Mouse (Mus musculus): Measurements from ENCODE around the gene Cmss1. TPM values are rescaled to one million over a fixed set of nuclear protein-coding genes. Genes with fewer than 3 reads are reported as not detected.

Gene Cmss1
- polyA plus RNA-seq, 1 experiment = 2.6 TPM

- H3K4me3 ChIP-seq (ENCODE audit: low read depth, low read length) = no peak overlapping the region
- TF ChIP-seq CTCF (IDR thresholded peaks at IDR 0.05; ENCODE audit: extremely low read depth, insufficient read length, insufficient replicate concordance, low read depth, low read length) (no peak), POLR2A (IDR thresholded peaks at IDR 0.05; ENCODE audit: low read depth, low read length) (no peak)
- no peaks in the 10 kb centered on the region for H3K36me3 ChIP-seq (ENCODE audit: control insufficient read depth, insufficient read depth, low read length)
- H3K27me3 ChIP-seq (ENCODE audit: control insufficient read depth, insufficient read depth, low read length) = no peaks in the 10 kb centered on the region
- no peak overlapping the region for H3K27ac ChIP-seq (ENCODE audit: insufficient read depth, low read depth, low read length)
- WGBS = 78% methylated on average over 6 of the region's 6 CpGs
- H3K4me1 ChIP-seq (ENCODE audit: control insufficient read depth, insufficient read depth, insufficient read length, low read length) = peaks cover 4% of the 10 kb centered on the region; the same call in 1 of the 2 replicates
Observed at GRCm38 (mm10) chr16:57433671-57434070, 173.0 kb downstream of the Cmss1 start.

DNA sequence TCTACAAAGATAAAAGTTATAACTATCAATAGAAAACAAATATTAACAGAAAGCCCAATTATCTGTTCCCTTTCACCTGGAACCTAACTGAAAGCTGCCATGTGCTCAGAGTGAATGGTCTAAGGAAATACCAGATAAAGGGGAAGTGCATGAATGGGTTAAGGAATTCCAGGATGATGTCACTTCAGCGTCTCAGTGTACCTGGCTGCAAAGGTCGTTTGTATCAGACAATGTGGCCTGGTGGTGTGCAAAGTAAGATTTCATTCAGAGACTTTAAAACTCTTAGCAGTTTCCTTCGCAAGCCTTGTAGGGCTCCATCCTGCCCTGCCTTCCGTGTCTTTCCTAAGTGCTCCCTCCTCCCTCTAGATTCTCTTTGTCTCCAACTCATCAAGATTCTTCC lies 173.5 kb downstream of the Cmss1 start:
- H3K36me3 ChIP-seq (ENCODE audit: control insufficient read depth, insufficient read depth, low read length) = no peaks in the 10 kb centered on the region
- TF ChIP-seq POLR2A (IDR thresholded peaks at IDR 0.05; ENCODE audit: low read depth, low read length) (no peak), CTCF (IDR thresholded peaks at IDR 0.05; ENCODE audit: extremely low read depth, insufficient read length, insufficient replicate concordance, low read depth, low read length) (no peak)
- H3K27ac ChIP-seq (ENCODE audit: insufficient read depth, low read depth, low read length) = no peak overlapping the region
- H3K4me3 ChIP-seq (ENCODE audit: low read depth, low read length) = no peak overlapping the region
- 38% methylated on average over 4 of the region's 4 CpGs for WGBS
- H3K4me1 ChIP-seq (ENCODE audit: control insufficient read depth, insufficient read depth, insufficient read length, low read length) = peaks cover 4% of the 10 kb centered on the region; the same call in 1 of the 2 replicates
- H3K27me3 ChIP-seq (ENCODE audit: control insufficient read depth, insufficient read depth, low read length) = no peaks in the 10 kb centered on the region

- Histone ChIP-seq H3K36me3 (ENCODE audit: control insufficient read depth, insufficient read depth, low read length) (no peaks in the 10 kb centered on the region), H3K4me3 (ENCODE audit: low read depth, low read length) (no peak overlapping the region), H3K27me3 (ENCODE audit: control insufficient read depth, insufficient read depth, low read length) (no peaks in the 10 kb centered on the region), H3K27ac (ENCODE audit: insufficient read depth, low read depth, low read length) (no peak overlapping the region), H3K4me1 (ENCODE audit: control insufficient read depth, insufficient read depth, insufficient read length, low read length) (peaks cover 4% of the 10 kb centered on the region; the same call in 1 of the 2 replicates)
- TF ChIP-seq CTCF (IDR thresholded peaks at IDR 0.05; ENCODE audit: extremely low read depth, insufficient read length, insufficient replicate concordance, low read depth, low read length) = no peak
- TF ChIP-seq POLR2A (IDR thresholded peaks at IDR 0.05; ENCODE audit: low read depth, low read length) = no peak
- WGBS = 83% methylated on average over 3 of the region's 3 CpGs
Observed at GRCm38 (mm10) chr16:57431294-57431693, 175.4 kb downstream of the Cmss1 start.

GRCm38 (mm10) chr16:57428977-57429376 lies 177.7 kb downstream of the Cmss1 start:
- Histone ChIP-seq H3K36me3 (ENCODE audit: control insufficient read depth, insufficient read depth, low read length) (no peaks in the 10 kb centered on the region), H3K4me3 (ENCODE audit: low read depth, low read length) (no peak overlapping the region), H3K27ac (ENCODE audit: insufficient read depth, low read depth, low read length) (no peak overlapping the region), H3K4me1 (ENCODE audit: control insufficient read depth, insufficient read depth, insufficient read length, low read length) (no peaks in the 10 kb centered on the region), H3K27me3 (ENCODE audit: control insufficient read depth, insufficient read depth, low read length) (no peaks in the 10 kb centered on the region)
- TF ChIP-seq POLR2A (IDR thresholded peaks at IDR 0.05; ENCODE audit: low read depth, low read length) (no peak), CTCF (IDR thresholded peaks at IDR 0.05; ENCODE audit: extremely low read depth, insufficient read length, insufficient replicate concordance, low read depth, low read length) (no peak)
- WGBS = 92% methylated on average over 5 of the region's 5 CpGs

DNA sequence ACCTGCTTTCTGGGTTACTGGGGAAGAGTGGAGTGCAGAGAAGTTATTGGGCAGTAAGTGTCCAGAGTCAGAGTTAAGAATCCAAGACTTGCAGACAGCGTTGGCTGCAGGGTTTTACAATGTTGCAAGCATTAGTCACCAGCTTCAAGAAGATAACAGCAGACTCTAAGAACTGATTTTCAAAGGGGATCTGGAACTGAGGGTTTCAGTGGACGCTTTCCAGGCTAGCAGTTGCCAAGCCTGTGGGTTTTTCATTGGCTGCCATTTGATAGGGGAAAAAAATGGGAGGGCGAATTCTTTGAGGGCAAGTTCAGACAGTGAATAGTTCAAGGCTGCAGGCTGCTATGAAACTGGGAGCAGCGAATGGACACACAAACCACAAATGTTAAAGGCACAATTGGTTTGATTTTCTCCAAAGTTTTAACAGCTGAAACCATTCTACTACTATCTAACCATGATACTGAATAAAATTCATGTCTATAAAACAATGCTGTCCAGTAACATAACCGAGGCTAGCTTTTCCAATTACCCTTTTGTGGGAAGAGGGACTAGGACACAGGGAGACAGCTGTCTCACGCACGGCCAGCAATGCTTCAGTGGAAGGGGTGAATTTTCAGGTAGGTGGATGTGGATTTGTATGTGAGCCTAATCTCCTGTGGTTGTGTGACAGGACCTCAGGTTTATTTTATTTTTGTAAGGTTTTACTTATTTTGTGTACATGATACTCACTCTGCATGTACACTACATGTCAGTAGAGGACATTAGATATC lies 179.0 kb downstream of the Cmss1 start:
- H3K4me1 ChIP-seq (ENCODE audit: control insufficient read depth, insufficient read depth, insufficient read length, low read length) = peaks cover 2% of the 10 kb centered on the region; the same call in 1 of the 2 replicates
- 62% methylated on average over 7 of the region's 7 CpGs for WGBS
- no peak overlapping the region for H3K27ac ChIP-seq (ENCODE audit: insufficient read depth, low read depth, low read length)
- no peaks in the 10 kb centered on the region for H3K36me3 ChIP-seq (ENCODE audit: control insufficient read depth, insufficient read depth, low read length)
- no peak overlapping the region for H3K4me3 ChIP-seq (ENCODE audit: low read depth, low read length)
- H3K27me3 ChIP-seq (ENCODE audit: control insufficient read depth, insufficient read depth, low read length) = no peaks in the 10 kb centered on the region
- no peak for TF ChIP-seq POLR2A (IDR thresholded peaks at IDR 0.05; ENCODE audit: low read depth, low read length)
- no peak for TF ChIP-seq CTCF (IDR thresholded peaks at IDR 0.05; ENCODE audit: extremely low read depth, insufficient read length, insufficient replicate concordance, low read depth, low read length)

DNA sequence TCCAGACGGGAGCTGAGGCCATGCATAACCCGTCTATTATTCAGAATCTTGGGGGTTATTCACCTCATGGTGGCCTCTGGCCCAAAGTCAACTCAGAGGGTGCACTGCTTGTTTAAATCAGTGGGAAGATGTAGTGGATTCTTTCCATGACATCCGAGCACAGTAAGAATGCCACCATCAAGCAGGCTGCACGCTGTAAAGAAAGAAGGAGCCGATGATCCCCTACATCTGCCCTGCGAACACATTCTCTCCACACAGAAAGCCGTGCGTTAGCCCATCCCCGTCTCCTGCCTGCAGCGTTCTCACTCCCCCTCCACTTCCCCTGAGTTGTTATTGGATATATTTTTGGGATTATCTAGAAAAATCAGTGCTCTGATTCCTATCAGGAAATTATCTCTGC lies 180.0 kb downstream of the Cmss1 start:
- 86% methylated on average over 10 of the region's 10 CpGs for WGBS
- Histone ChIP-seq H3K4me1 (ENCODE audit: control insufficient read depth, insufficient read depth, insufficient read length, low read length) (peaks cover 5% of the 10 kb centered on the region; the same call in 1 of the 2 replicates), H3K27me3 (ENCODE audit: control insufficient read depth, insufficient read depth, low read length) (no peaks in the 10 kb centered on the region), H3K27ac (ENCODE audit: insufficient read depth, low read depth, low read length) (no peak overlapping the region), H3K36me3 (ENCODE audit: control insufficient read depth, insufficient read depth, low read length) (no peaks in the 10 kb centered on the region), H3K4me3 (ENCODE audit: low read depth, low read length) (no peak overlapping the region)
- TF ChIP-seq POLR2A (IDR thresholded peaks at IDR 0.05; ENCODE audit: low read depth, low read length) (no peak), CTCF (IDR thresholded peaks at IDR 0.05; ENCODE audit: extremely low read depth, insufficient read length, insufficient replicate concordance, low read depth, low read length) (no peak)

DNA sequence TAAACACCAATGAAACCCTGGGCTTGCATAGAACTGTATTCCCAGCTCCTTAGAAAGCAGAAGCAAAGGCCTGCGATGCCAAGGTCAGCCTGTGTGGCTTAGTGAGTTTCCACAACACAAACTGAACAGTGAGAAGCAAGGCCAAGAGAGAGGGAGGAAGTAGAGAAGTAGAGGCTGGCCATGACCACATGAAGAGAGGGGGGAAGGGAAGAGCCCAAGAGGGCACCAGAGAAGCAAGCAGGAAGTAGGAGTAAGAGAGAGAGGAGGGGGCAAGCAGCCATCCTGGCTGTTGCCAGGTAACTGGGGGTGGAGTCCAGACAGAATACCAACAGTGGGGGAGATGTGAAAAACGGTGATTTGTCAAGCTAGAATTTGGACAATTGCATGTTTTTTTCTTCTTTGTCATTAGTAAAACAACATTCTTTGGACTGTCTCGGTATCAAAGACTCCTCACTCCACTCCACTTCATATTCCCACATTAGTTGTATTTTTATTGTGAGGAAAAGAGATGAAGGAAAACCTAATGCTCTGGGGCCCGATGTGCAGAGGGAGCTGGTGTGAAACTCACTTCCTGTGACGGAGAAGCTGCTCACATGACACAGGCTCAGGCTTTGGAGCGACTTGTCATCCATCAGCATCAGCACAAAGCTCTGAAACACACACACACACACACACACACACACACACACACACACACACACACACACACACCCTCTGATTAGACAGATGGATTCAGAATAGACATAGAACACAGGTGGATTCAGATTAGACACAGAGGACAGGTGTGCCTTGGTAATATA lies 183.5 kb downstream of the Cmss1 start:
- peak overlapping the region; percentile 18; the same call in 1 of the 2 replicates for H3K27ac ChIP-seq (ENCODE audit: insufficient read depth, low read depth, low read length)
- WGBS = 80% methylated on average over 6 of the region's 6 CpGs

More for the DNA sequence above, 183.5 kb downstream of the Cmss1 start:
- Histone ChIP-seq H3K4me1 (ENCODE audit: control insufficient read depth, insufficient read depth, insufficient read length, low read length) (peaks cover 6% of the 10 kb centered on the region; the same call in 1 of the 2 replicates), H3K36me3 (ENCODE audit: control insufficient read depth, insufficient read depth, low read length) (no peaks in the 10 kb centered on the region), H3K27me3 (ENCODE audit: control insufficient read depth, insufficient read depth, low read length) (no peaks in the 10 kb centered on the region), H3K4me3 (ENCODE audit: low read depth, low read length) (no peak overlapping the region)
- no peak for TF ChIP-seq CTCF (IDR thresholded peaks at IDR 0.05; ENCODE audit: extremely low read depth, insufficient read length, insufficient replicate concordance, low read depth, low read length)
- no peak for TF ChIP-seq POLR2A (IDR thresholded peaks at IDR 0.05; ENCODE audit: low read depth, low read length)

All from small intestine, adult 2 months (tissue).